Comparison of ENCODE assay signal across 8 mouse cellular contexts in genomic region chr9:100467653-100468052, GRCm38 (mm10). TPM values are rescaled to one million over a fixed set of nuclear protein-coding genes. Genes with fewer than 3 reads are reported as not detected.
A peak's percentile ranks its signal among the peaks of the same experiment; 100 is the strongest.
DNase-seq lines count a peak whose midpoint lies in the region; TF ChIP-seq lines count a peak whose summit lies in the region.

No protein-coding gene starts in this region.

- 0 out of 2 replicates have a peak, but pooled peaks cover 5% of the 10 kb centered on the region for H3K4me1 ChIP-seq in hindbrain, embryonic 10.5 days (replicated peaks)

- peak; percentile 9 for DNase-seq in left cerebral cortex, adult 11 months (ENCODE audit: low spot score)
- no peak for DNase-seq in left cerebral cortex, adult 2 months (ENCODE audit: extremely low spot score in 1 of 2, low spot score in 2 of 2)
- DNase-seq in cerebellum, adult 8-10 months = peak; percentile 86
- DNase-seq in heart, adult 8-10 months (ENCODE audit: low spot score) = peak; percentile 80
- peak; percentile 83 for DNase-seq in lung, postnatal 25 days (ENCODE audit: low spot score)
- no peak for DNase-seq in embryo, embryonic 9.5 days (ENCODE audit: extremely low spot score)
- no peak for DNase-seq in retina, embryonic 14.5 days (ENCODE audit: low spot score)
- no peak for DNase-seq in hindbrain, embryonic 10.5 days (ENCODE audit: low spot score)

- intact Hi-C loops in left cerebral cortex, adult 2 months (cut with DNase I) = no loop called here

- H3K4me3 ChIP-seq in left cerebral cortex, adult 2 months = no peak overlapping the region
- H3K4me3 ChIP-seq in hindbrain, embryonic 10.5 days = no peak overlapping the region

- H3K27me3 ChIP-seq in hindbrain, embryonic 10.5 days (ENCODE audit: insufficient read depth, poor library complexity, severe bottlenecking) = no peaks in the 10 kb centered on the region

- no peaks in the 10 kb centered on the region for H3K9me3 ChIP-seq in hindbrain, embryonic 10.5 days

- WGBS in hindbrain, embryonic 10.5 days = 85% methylated on average over 7 of the region's 7 CpGs

- H3K27ac ChIP-seq in left cerebral cortex, adult 2 months = no peak overlapping the region
- H3K27ac ChIP-seq in hindbrain, embryonic 10.5 days = no peak overlapping the region

- peaks cover 18% of the 10 kb centered on the region for H3K36me3 ChIP-seq in hindbrain, embryonic 10.5 days

- TF ChIP-seq CTCF in left cerebral cortex, adult 2 months (IDR thresholded peaks at IDR 0.05) = no peak

RNA-seq across cellular contexts. Expression of gene Il20rb, which starts 18.9 kb away (rescaled TPM):
- under 1 TPM; 0.23 to 0.38 TPM for total RNA-seq in left cerebral cortex, adult 2 months (2021)
- 1 to 10 TPM in 3 of 4 experiments, under 1 TPM in 1; 0.97 to 1.7 (median 1.2) TPM for total RNA-seq in heart, adult 8-10 months (2022)
- polyA plus RNA-seq in hindbrain, embryonic 10.5 days (2016; fragmentation: Nextera tagmentation; extraction: Ambion mirVana) = 1.1 and 1.6 TPM in 2 replicates

Comparison
In these comparisons a context has a peak if more than half of its experiments do, and no peak if none do; other contexts are left out.
1. DNase-seq: peak in left cerebral cortex, adult 11 months (single experiment), cerebellum, adult 8-10 months (single experiment), heart, adult 8-10 months (single experiment) and lung, postnatal 25 days (single experiment); none in left cerebral cortex, adult 2 months (0 of 2), embryo, embryonic 9.5 days (single experiment), retina, embryonic 14.5 days (single experiment) and hindbrain, embryonic 10.5 days (single experiment).